Mouse (Mus musculus) midbrain, embryonic 13.5 days (tissue): ENCODE measurements around the gene Wdr25. TPM values are rescaled to one million over a fixed set of nuclear protein-coding genes. Genes with fewer than 3 reads are reported as not detected.

ENCODE experiments used
- ATAC-seq: fragments of 200-750 bp; cut with Nextera tagmentation; 2 replicates; pipeline ENCODE4 v1.8.0; 2017; ENCODE audit warnings: mild to moderate bottlenecking, moderate TSS enrichment, moderate library complexity
- H3K27ac ChIP-seq: fragments of 300-500 bp; sonication (generic); 2 replicates; pipeline ENCODE4 v1.5.1; 2015; ENCODE audit warnings: inconsistent platforms, mild to moderate bottlenecking, moderate library complexity
- H3K27me3 ChIP-seq: fragments of 300-500 bp; sonication (generic); 2 replicates; pipeline ENCODE4 v1.6.1; 2015; ENCODE audit warnings: mild to moderate bottlenecking, inconsistent platforms
- H3K36me3 ChIP-seq: fragments of 300-500 bp; sonication (generic); 2 replicates; pipeline ENCODE4 v1.6.1; 2015; ENCODE audit warnings: mild to moderate bottlenecking, inconsistent platforms
- H3K4me1 ChIP-seq: fragments of 300-500 bp; sonication (generic); replicated peaks from 2 replicates; pipeline ENCODE4 v1.6.1; 2015; ENCODE audit warnings: inconsistent platforms
- H3K4me2 ChIP-seq: fragments of 300-500 bp; sonication (generic); replicated peaks from 2 replicates; pipeline ENCODE4 v1.6.1; 2015; ENCODE audit warnings: moderate library complexity, mild to moderate bottlenecking, inconsistent platforms
- H3K4me3 ChIP-seq: fragments of 300-500 bp; sonication (generic); replicated peaks from 2 replicates; pipeline ENCODE4 v1.5.1; 2015; ENCODE audit warnings: mild to moderate bottlenecking, inconsistent platforms
- H3K9ac ChIP-seq: fragments of 300-500 bp; sonication (generic); replicated peaks from 2 replicates; pipeline ENCODE4 v1.6.1; 2015; ENCODE audit warnings: mild to moderate bottlenecking, inconsistent platforms
- H3K9me3 ChIP-seq: fragments of 300-500 bp; sonication (generic); 2 replicates; pipeline ENCODE4 v1.6.1; 2016; ENCODE audit warnings: mild to moderate bottlenecking, inconsistent platforms
- WGBS: fragments of 180-500 bp; shearing (Covaris S2); methylation state at CpG from one replicate; pipeline ENCODE4 v1.1.7; 2015; 5-methylcytosine and 5-hydroxymethylcytosine counted together
- polyA plus RNA-seq: library from polyadenylated mRNA; unstranded; fragments of >200 nt; fragmentation: Nextera tagmentation; extraction: Ambion mirVana; gene quantifications from 2 replicates; pipeline ENCODE4 v1.2.1, GENCODE M21; 2015

The Wdr25 gene
- polyA plus RNA-seq, 1 experiment from 2014 or later, result 9.1 TPM

- WGBS, result 85% methylated on average over 12 of the region's 12 CpGs
- 0 out of 2 replicates have a peak, but pooled peaks have one; percentile 24 for ATAC-seq
- Histone ChIP-seq H3K36me3 (no peaks in the 10 kb centered on the region), H3K4me1 (peaks cover 14% of the 10 kb centered on the region), H3K4me2 (no peak overlapping the region), H3K27ac (no peak overlapping the region), H3K27me3 (no peaks in the 10 kb centered on the region), H3K4me3 (no peak overlapping the region), H3K9ac (no peak overlapping the region), H3K9me3 (no peaks in the 10 kb centered on the region)
These were observed 102.7 kb downstream of the Wdr25 start for GRCm38 (mm10) chr12:108995976-108996636.

DNA sequence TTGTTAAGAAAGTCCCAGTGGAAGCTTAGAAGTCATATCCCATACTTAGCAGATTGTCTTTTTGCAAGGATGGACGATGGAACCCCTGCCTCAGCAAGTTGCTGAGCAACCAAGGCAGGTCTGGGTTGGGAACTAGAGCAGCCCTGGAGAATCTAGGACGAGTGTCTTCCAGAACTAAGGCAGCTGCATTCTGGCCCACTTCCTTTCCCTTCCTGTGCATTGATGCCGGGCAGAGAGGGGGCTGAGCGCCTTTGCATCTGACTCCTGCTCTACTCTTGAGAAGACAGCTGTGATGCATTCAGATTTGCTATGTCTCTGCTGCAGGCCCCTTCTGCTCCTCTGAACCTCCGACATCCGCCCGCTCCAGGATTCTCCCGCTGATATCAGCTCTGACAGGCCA, 103.8 kb downstream of the Wdr25 start:
- 72% methylated on average over 8 of the region's 8 CpGs for WGBS
- H3K4me1 ChIP-seq, result peaks cover 14% of the 10 kb centered on the region
- H3K9me3 ChIP-seq, result no peaks in the 10 kb centered on the region
- no peaks in the 10 kb centered on the region for H3K36me3 ChIP-seq
- no peak overlapping the region for H3K9ac ChIP-seq
- H3K27me3 ChIP-seq, result no peaks in the 10 kb centered on the region
- ATAC-seq, result no peak
- H3K27ac ChIP-seq, result no peak overlapping the region
- no peak overlapping the region for H3K4me2 ChIP-seq
- no peak overlapping the region for H3K4me3 ChIP-seq

GRCm38 (mm10) chr12:109002978-109003377, 109.5 kb downstream of the Wdr25 start:
- Histone ChIP-seq H3K27me3 (no peaks in the 10 kb centered on the region), H3K4me1 (peaks cover 22% of the 10 kb centered on the region), H3K9me3 (no peaks in the 10 kb centered on the region), H3K9ac (no peak overlapping the region), H3K4me3 (no peak overlapping the region), H3K4me2 (no peak overlapping the region), H3K27ac (no peak overlapping the region), H3K36me3 (no peaks in the 10 kb centered on the region)
- ATAC-seq, result no peak
- 89% methylated on average over 7 of the region's 7 CpGs for WGBS

GRCm38 (mm10) chr12:109010070-109010649, 116.7 kb downstream of the Wdr25 start:
- Histone ChIP-seq H3K9me3 (no peaks in the 10 kb centered on the region), H3K27ac (peak overlapping the region; percentile 35; the same call in 1 of the 2 replicates), H3K36me3 (no peaks in the 10 kb centered on the region), H3K4me1 (peaks cover 37% of the 10 kb centered on the region), H3K4me3 (no peak overlapping the region), H3K4me2 (0 out of 2 replicates have a peak overlapping the region, but pooled peaks have one; percentile 13), H3K9ac (no peak overlapping the region; the same call in 1 of the 2 replicates), H3K27me3 (no peaks in the 10 kb centered on the region)
- WGBS, result 68% methylated on average over 18 of the region's 18 CpGs
- peak; percentile 86 for ATAC-seq

GRCm38 (mm10) chr12:109022181-109022691, 128.8 kb downstream of the Wdr25 start:
- no peaks in the 10 kb centered on the region for H3K9me3 ChIP-seq
- ATAC-seq, result no peak
- H3K4me3 ChIP-seq, result no peak overlapping the region
- no peak overlapping the region for H3K27ac ChIP-seq
- no peak overlapping the region for H3K9ac ChIP-seq
- H3K4me2 ChIP-seq, result no peak overlapping the region
- peaks cover 1% of the 10 kb centered on the region; the same call in 1 of the 2 replicates for H3K36me3 ChIP-seq
- H3K4me1 ChIP-seq, result peaks cover 3% of the 10 kb centered on the region; the same call in 1 of the 2 replicates
- WGBS, result 88% methylated on average over 10 of the region's 10 CpGs
- H3K27me3 ChIP-seq, result no peaks in the 10 kb centered on the region

DNA sequence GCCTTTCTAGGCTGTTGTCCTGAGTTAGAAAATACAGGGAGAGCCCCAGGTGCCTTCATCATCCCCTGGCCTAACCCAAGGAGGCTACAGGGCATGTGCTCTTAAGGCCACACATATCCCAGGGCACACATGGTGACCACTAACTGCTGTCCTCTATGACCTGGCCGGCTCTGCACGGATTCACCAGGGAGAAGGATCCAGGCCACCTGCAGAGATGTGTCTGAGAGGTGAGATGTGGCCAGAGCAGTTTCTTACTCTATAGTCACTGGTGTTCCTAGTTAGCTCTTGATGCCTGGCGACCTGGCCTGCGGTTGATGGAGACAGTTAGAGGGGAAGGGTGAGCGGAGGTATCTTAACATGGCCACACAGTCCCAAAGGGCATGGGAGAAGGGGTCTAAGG, 129.5 kb downstream of the Wdr25 start:
- 90% methylated on average over 5 of the region's 5 CpGs for WGBS
- no peak overlapping the region for H3K27ac ChIP-seq
- no peak overlapping the region for H3K4me3 ChIP-seq
- H3K4me1 ChIP-seq, result peaks cover 3% of the 10 kb centered on the region; the same call in 1 of the 2 replicates
- no peaks in the 10 kb centered on the region for H3K9me3 ChIP-seq
- H3K36me3 ChIP-seq, result peaks cover 8% of the 10 kb centered on the region; the same call in 1 of the 2 replicates
- no peak overlapping the region for H3K9ac ChIP-seq
- H3K27me3 ChIP-seq, result no peaks in the 10 kb centered on the region
- no peak overlapping the region for H3K4me2 ChIP-seq
- no peak for ATAC-seq

GRCm38 (mm10) chr12:109023780-109024179, 130.3 kb downstream of the Wdr25 start:
- no peak overlapping the region for H3K4me2 ChIP-seq
- no peak overlapping the region for H3K9ac ChIP-seq
- H3K4me3 ChIP-seq, result no peak overlapping the region
- 52% methylated on average over 9 of the region's 9 CpGs for WGBS
- H3K4me1 ChIP-seq, result peaks cover 3% of the 10 kb centered on the region; the same call in 1 of the 2 replicates
- no peak overlapping the region for H3K27ac ChIP-seq
- H3K9me3 ChIP-seq, result no peaks in the 10 kb centered on the region
- H3K36me3 ChIP-seq, result peaks cover 8% of the 10 kb centered on the region; the same call in 1 of the 2 replicates
- ATAC-seq, result peak; percentile 27; the same call in 1 of the 2 replicates
- no peaks in the 10 kb centered on the region for H3K27me3 ChIP-seq

DNA sequence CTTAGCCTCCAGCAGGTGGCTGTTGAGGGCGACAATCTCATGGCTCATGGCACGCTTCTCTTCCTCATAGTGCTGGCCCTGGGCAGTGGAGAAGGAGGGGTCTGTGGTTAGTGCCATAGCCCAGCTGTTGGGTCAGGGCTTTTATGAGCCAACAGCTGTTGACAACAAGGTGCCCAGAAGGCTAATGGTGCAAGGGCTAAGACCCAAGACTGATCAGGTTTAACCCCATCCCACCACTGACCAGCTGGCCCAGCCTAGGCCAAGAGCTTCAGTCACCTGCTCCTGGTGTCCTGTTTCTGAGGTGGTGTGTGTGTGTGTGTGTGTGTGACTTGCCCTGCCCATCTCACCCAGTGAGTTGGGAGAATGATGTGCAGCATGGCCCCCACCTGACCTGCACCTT, 143.6 kb downstream of the Wdr25 start:
- Histone ChIP-seq H3K4me2 (no peak overlapping the region), H3K27me3 (peaks cover 20% of the 10 kb centered on the region), H3K27ac (no peak overlapping the region), H3K4me1 (peaks cover 33% of the 10 kb centered on the region), H3K9me3 (0 out of 2 replicates have a peak, but pooled peaks cover 3% of the 10 kb centered on the region), H3K4me3 (no peak overlapping the region), H3K36me3 (peaks cover 11% of the 10 kb centered on the region), H3K9ac (no peak overlapping the region)
- no peak for ATAC-seq
- 93% methylated on average over 2 of the region's 2 CpGs for WGBS

- WGBS, result 15% methylated on average over 14 of the region's 14 CpGs
- Histone ChIP-seq H3K9me3 (0 out of 2 replicates have a peak, but pooled peaks cover 3% of the 10 kb centered on the region), H3K4me2 (0 out of 2 replicates have a peak overlapping the region, but pooled peaks have one; percentile 2), H3K4me3 (no peak overlapping the region), H3K9ac (no peak overlapping the region), H3K4me1 (peaks cover 28% of the 10 kb centered on the region), H3K27me3 (peaks cover 11% of the 10 kb centered on the region), H3K36me3 (peaks cover 11% of the 10 kb centered on the region), H3K27ac (peak overlapping the region; percentile 63)
- peak; percentile 38; the same call in 1 of the 2 replicates for ATAC-seq
These were observed 144.9 kb downstream of the Wdr25 start for GRCm38 (mm10) chr12:109038179-109038819.

DNA sequence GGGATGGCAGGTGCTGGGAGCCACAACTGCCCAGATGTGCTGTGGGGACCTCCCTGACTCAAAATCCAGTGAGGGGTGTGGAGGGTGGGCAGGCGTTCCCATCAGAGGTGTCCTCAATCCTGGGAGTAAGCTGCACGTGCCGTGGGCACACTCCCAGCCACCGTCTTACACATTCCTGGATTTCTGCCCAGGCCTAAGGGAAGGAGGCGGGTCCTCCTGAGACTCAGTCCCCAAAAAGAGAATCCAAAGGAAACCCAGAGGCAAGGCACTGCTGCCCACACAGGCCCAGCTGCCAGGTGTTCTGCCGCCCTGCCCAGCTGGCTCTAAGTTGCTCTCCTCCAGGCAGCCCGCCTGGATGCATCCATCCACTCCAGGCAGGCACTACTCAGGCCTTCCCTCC, 145.9 kb downstream of the Wdr25 start:
- Histone ChIP-seq H3K4me1 (peaks cover 23% of the 10 kb centered on the region), H3K27me3 (peaks cover 1% of the 10 kb centered on the region; the same call in 1 of the 2 replicates), H3K9ac (no peak overlapping the region), H3K4me2 (no peak overlapping the region), H3K27ac (no peak overlapping the region), H3K9me3 (no peaks in the 10 kb centered on the region), H3K36me3 (peaks cover under 1% of the 10 kb centered on the region), H3K4me3 (no peak overlapping the region)
- WGBS, result 69% methylated on average over 7 of the region's 7 CpGs
- peak; percentile 38; the same call in 1 of the 2 replicates for ATAC-seq

GRCm38 (mm10) chr12:109044497-109044896, 151.1 kb downstream of the Wdr25 start:
- ATAC-seq, result no peak; the same call in 1 of the 2 replicates
- no peak overlapping the region for H3K9ac ChIP-seq
- 23% methylated on average over 5 of the region's 5 CpGs for WGBS
- H3K9me3 ChIP-seq, result no peaks in the 10 kb centered on the region
- no peak overlapping the region for H3K27ac ChIP-seq
- H3K27me3 ChIP-seq, result peaks cover 6% of the 10 kb centered on the region; the same call in 1 of the 2 replicates
- H3K4me1 ChIP-seq, result peaks cover 3% of the 10 kb centered on the region; the same call in 1 of the 2 replicates
- H3K4me2 ChIP-seq, result no peak overlapping the region
- H3K4me3 ChIP-seq, result no peak overlapping the region
- H3K36me3 ChIP-seq, result no peaks in the 10 kb centered on the region
